Mouse (Mus musculus) erythroblast, embryonic 14.5 days (primary cell): ENCODE results near the gene Irs1. TPM values are rescaled to one million over a fixed set of nuclear protein-coding genes. Genes with fewer than 3 reads are reported as not detected.

ENCODE experiments used
- H3K27me3 ChIP-seq: 2 replicates; pipeline ENCODE4 v1.6.1; 2012; ENCODE audit warnings: inconsistent platforms; ENCODE audit not compliant: control insufficient read depth
- H3K36me3 ChIP-seq: 2 replicates; pipeline ENCODE4 v1.6.1; 2012; ENCODE audit warnings: mild to moderate bottlenecking, inconsistent platforms; ENCODE audit not compliant: control insufficient read depth
- H3K4me1 ChIP-seq: 2 replicates; pipeline ENCODE4 v1.6.1; 2012; ENCODE audit warnings: inconsistent platforms; ENCODE audit not compliant: control insufficient read depth
- H3K4me3 ChIP-seq: replicated peaks from 2 replicates; pipeline ENCODE3; 2012; ENCODE audit warnings: moderate library complexity, mild to moderate bottlenecking, inconsistent platforms
- H3K9me3 ChIP-seq: 2 replicates; pipeline ENCODE4 v1.6.1; 2012; ENCODE audit warnings: low read length, inconsistent platforms, mixed read lengths; ENCODE audit not compliant: control insufficient read depth
- GATA1 ChIP-seq: IDR thresholded peaks from 2 replicates; pipeline ENCODE4 v1.6.1; 2012; ENCODE audit warnings: low read length, inconsistent platforms, mixed read lengths
- TAL1 ChIP-seq: IDR thresholded peaks from 3 replicates; pipeline ENCODE4 v1.6.1; 2012; ENCODE audit warnings: low read length, inconsistent platforms, mixed read lengths
- polyA plus RNA-seq: library from polyadenylated mRNA; stranded (reverse); fragments of >175 nt; gene quantifications from 2 replicates; pipeline ENCODE4 v1.2.3, GENCODE M21; 2012

Irs1 gene
- polyA plus RNA-seq, 1 experiment = 0.01 TPM

GRCm38 (mm10) chr1:82284403-82284802 is 6.8 kb downstream of the Irs1 start:
- no peak overlapping the region for H3K4me3 ChIP-seq
- H3K27me3 ChIP-seq = peaks cover 45% of the 10 kb centered on the region
- H3K9me3 ChIP-seq = peaks cover 2% of the 10 kb centered on the region; the same call in 1 of the 2 replicates
- H3K36me3 ChIP-seq = peaks cover 8% of the 10 kb centered on the region; the same call in 1 of the 2 replicates
- peaks cover 16% of the 10 kb centered on the region for H3K4me1 ChIP-seq
- TF ChIP-seq TAL1 = no peak
- TF ChIP-seq GATA1 = no peak

- peaks cover 16% of the 10 kb centered on the region for H3K4me1 ChIP-seq
- peaks cover 6% of the 10 kb centered on the region; the same call in 1 of the 2 replicates for H3K36me3 ChIP-seq
- peaks cover 2% of the 10 kb centered on the region; the same call in 1 of the 2 replicates for H3K9me3 ChIP-seq
- TF ChIP-seq GATA1 (no peak), TAL1 (no peak)
- H3K27me3 ChIP-seq = peaks cover 40% of the 10 kb centered on the region
- H3K4me3 ChIP-seq = peak overlapping the region; percentile 68
Observed at GRCm38 (mm10) chr1:82283901-82284301, 7.3 kb downstream of the Irs1 start.

GRCm38 (mm10) chr1:82282992-82283611 is 8.1 kb downstream of the Irs1 start:
- peaks cover 32% of the 10 kb centered on the region for H3K27me3 ChIP-seq
- H3K4me3 ChIP-seq = peak overlapping the region; percentile 68
- TF ChIP-seq GATA1 (no peak), TAL1 (no peak)

GRCm38 (mm10) chr1:82281823-82282222 is 9.4 kb downstream of the Irs1 start:
- no peak overlapping the region for H3K4me3 ChIP-seq
- peaks cover 19% of the 10 kb centered on the region for H3K27me3 ChIP-seq
- peaks cover 16% of the 10 kb centered on the region for H3K4me1 ChIP-seq
- no peaks in the 10 kb centered on the region for H3K9me3 ChIP-seq
- TF ChIP-seq GATA1 (no peak), TAL1 (no peak)
- H3K36me3 ChIP-seq = no peaks in the 10 kb centered on the region

More at GRCm38 (mm10) chr1:82282992-82283611, 8.1 kb downstream of the Irs1 start:
- Histone ChIP-seq H3K36me3 (peaks cover 2% of the 10 kb centered on the region; the same call in 1 of the 2 replicates), H3K4me1 (peaks cover 16% of the 10 kb centered on the region), H3K9me3 (peaks cover 2% of the 10 kb centered on the region; the same call in 1 of the 2 replicates)

GRCm38 (mm10) chr1:82279768-82280167 is 11.4 kb downstream of the Irs1 start:
- Histone ChIP-seq H3K4me1 (peaks cover 16% of the 10 kb centered on the region), H3K9me3 (no peaks in the 10 kb centered on the region), H3K4me3 (no peak overlapping the region), H3K27me3 (peaks cover 3% of the 10 kb centered on the region; the same call in 1 of the 2 replicates), H3K36me3 (no peaks in the 10 kb centered on the region)
- TF ChIP-seq GATA1 (no peak), TAL1 (no peak)

- TF ChIP-seq TAL1 (no peak), GATA1 (no peak)
- Histone ChIP-seq H3K9me3 (no peaks in the 10 kb centered on the region), H3K4me1 (no peaks in the 10 kb centered on the region)
Observed at GRCm38 (mm10) chr1:82274361-82274760, 16.9 kb downstream of the Irs1 start.

GRCm38 (mm10) chr1:82273529-82273928 is 17.7 kb downstream of the Irs1 start:
- Histone ChIP-seq H3K4me3 (no peak overlapping the region), H3K9me3 (no peaks in the 10 kb centered on the region), H3K4me1 (no peaks in the 10 kb centered on the region), H3K36me3 (no peaks in the 10 kb centered on the region), H3K27me3 (no peaks in the 10 kb centered on the region)
- TF ChIP-seq TAL1 = no peak
- no peak for TF ChIP-seq GATA1

More at GRCm38 (mm10) chr1:82274361-82274760, 16.9 kb downstream of the Irs1 start:
- Histone ChIP-seq H3K4me3 (no peak overlapping the region), H3K36me3 (no peaks in the 10 kb centered on the region), H3K27me3 (no peaks in the 10 kb centered on the region)

GRCm38 (mm10) chr1:82272231-82272630 is 19.0 kb downstream of the Irs1 start:
- no peak for TF ChIP-seq GATA1
- TF ChIP-seq TAL1 = no peak
- Histone ChIP-seq H3K9me3 (no peaks in the 10 kb centered on the region), H3K4me1 (no peaks in the 10 kb centered on the region), H3K27me3 (no peaks in the 10 kb centered on the region), H3K36me3 (no peaks in the 10 kb centered on the region), H3K4me3 (no peak overlapping the region)

GRCm38 (mm10) chr1:82267547-82267946 is 23.7 kb downstream of the Irs1 start:
- Histone ChIP-seq H3K36me3 (no peaks in the 10 kb centered on the region), H3K9me3 (no peaks in the 10 kb centered on the region), H3K27me3 (no peaks in the 10 kb centered on the region), H3K4me3 (no peak overlapping the region), H3K4me1 (no peaks in the 10 kb centered on the region)
- TF ChIP-seq GATA1 (no peak), TAL1 (no peak)

GRCm38 (mm10) chr1:82262331-82262730 is 28.9 kb downstream of the Irs1 start:
- TF ChIP-seq TAL1 = no peak
- TF ChIP-seq GATA1 = no peak
- H3K9me3 ChIP-seq = no peaks in the 10 kb centered on the region
- H3K27me3 ChIP-seq = no peaks in the 10 kb centered on the region
- H3K4me3 ChIP-seq = no peak overlapping the region
- H3K4me1 ChIP-seq = no peaks in the 10 kb centered on the region
- H3K36me3 ChIP-seq = no peaks in the 10 kb centered on the region
